Mouse (Mus musculus) brain, adult 10 weeks (tissue): ENCODE data around the gene Foxred1. TPM values are rescaled to one million over a fixed set of nuclear protein-coding genes. Genes with fewer than 3 reads are reported as not detected.

Experiments
- polyA plus RNA-seq: library from polyadenylated mRNA; stranded (reverse); fragments of 350-450 nt; fragmentation: Illumina TruSeq; extraction: RNeasy Lipid Tissue Mini Kit (QIAGEN cat#74804); gene quantifications from one replicate; pipeline ENCODE4 v1.2.3, GENCODE M21; 2015; ENCODE audit warnings: low read depth, low replicate concordance

Gene Foxred1
- polyA plus RNA-seq, result 43.2 TPM

DNA sequence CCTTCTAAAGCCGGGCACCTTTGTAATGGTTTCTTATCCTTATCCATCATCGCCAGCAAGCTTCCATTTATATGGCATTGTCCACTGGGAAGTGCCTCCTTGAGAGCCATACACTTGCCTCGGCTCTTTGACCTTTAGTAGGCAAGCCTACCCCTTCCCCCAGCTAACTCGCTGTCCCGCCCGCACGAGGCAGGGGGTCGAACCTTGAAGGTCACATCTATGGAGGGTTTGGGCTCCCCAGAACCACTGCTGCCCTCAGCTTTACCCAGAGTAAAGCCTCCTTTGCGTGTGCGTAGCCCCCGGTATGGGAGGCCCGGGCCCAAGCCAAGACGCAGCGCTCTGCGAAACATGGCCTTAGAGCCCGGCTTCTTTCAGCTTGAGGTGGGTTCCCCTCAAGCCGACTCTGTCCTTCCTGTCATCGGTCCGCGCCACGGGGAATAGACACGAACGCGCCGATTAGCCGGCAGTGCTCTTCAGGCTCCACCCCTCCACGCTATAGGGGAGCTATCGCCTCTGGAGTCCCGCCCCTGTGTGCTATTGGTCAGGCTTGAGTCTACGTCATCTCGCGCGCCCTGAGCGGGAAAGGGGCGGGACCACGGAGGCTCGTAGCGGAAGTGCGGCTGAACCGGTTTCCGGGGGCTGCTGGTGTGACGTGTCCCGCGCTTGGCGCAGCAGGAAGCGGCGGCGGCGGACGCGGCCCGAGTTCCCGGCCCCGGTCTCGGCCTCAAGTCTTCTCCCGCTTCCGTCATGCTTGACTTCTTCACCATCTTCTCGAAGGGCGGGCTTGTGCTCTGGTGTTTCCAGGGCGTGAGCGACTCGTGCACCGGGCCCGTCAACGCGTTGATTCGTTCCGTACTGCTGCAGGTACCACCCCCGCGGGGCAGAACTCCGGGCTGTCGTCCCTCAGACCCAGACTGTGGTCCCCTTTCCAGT lies at the start of gene Foxred1:
Foxred1 (minus strand) TSS at position 514 of the 933 bp plus-strand sequence.

DNA sequence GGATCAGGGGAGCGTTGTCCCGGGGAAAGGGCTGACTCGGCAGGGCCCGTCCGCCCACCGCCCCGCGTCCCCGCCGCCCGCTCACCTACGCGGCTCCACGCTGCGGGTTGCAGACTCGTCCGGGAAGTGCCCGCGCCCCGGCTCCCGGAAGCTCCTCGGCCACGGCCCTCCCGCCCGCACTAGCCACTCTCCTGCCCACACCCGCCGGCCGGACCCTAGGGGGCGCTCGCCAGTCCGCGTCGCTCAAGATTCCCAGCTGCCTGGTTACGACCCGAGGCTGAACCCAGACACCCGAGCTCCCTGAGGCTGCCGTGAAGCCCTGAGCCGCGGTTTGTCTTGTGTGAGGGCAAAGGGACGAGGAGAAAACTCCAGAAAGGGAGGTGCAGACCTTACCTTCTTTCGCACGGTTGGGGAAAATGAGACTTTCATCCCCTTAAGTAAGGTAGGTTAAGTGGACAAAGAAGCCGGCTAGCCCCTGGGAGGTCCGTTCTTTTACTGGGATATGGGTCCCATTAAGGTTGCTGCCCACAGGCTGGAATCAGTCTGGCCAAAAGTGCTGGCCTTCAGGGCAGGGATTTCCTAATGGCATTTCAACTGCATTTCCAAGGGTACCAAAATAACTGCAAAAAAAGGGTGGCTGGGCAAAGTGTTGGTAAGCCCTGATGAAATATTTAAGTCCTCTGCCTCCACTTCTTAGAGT lies 10.9 kb downstream of the Foxred1 start, which contains the start of the genes Srpr and Tirap:
Srpr (plus strand) TSS at position 404 of the 700 bp plus-strand sequence.
Tirap (minus strand) TSS at position 520 of the 700 bp plus-strand sequence.

DNA sequence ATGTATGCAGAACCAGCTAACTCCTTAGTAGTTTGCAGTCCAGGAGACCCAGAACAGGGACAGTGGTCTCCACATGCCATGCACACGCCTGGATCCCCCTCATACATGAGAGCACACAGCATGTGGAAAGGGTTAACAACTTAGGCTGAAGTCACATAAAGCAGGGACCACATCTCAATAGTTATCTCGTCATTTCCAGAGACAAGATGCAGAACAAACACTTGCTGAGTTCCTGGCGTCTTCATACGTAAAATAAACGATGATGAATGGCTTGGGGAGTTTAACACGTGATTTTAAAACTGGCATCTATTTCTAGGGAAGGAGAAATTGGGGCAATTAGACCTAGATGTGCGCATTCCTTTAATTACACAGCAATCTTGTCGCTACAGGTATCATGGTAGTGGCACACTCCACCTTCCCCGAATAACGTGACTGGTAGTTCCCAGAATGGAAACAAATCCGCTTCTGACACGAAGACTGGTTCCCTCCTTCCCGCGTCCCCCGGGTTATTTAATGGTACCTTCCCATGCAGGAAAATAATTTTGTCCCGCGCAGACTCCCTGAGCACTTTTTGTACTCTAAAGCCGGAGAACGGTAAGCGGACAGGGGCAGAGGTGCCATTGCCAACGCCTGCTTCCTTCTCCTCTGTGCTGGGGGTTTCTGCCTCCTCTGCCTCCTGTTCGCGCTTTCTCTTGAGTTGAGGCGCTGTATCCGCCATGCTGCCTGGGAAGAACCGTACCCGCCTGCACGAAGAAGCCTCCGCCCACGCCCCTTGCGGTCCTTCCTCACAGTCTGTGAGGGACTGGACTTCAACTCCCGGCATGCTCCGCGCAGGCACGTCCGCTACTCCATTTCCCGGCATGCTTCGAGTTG lies 35.4 kb downstream of the Foxred1 start, which contains the start of gene Dcps:
Dcps (minus strand) TSS at position 811 of the 873 bp plus-strand sequence.

Other genes starting within 250 kb of the Foxred1 start
- gene St3gal4, start 91.8 kb downstream of the Foxred1 start, polyA plus RNA-seq, result 37.2 TPM
- 28.0 TPM for gene Dcps, start 35.0 kb downstream of the Foxred1 start, polyA plus RNA-seq
- 66.4 TPM for gene Srpr, start 10.9 kb downstream of the Foxred1 start, polyA plus RNA-seq
- gene Tirap, start 10.8 kb downstream of the Foxred1 start, polyA plus RNA-seq, result 1.6 TPM
- 22.6 TPM for gene Fam118b, start 56.8 kb upstream of the Foxred1 start, polyA plus RNA-seq
- 10.8 TPM for gene Rpusd4, start 56.8 kb upstream of the Foxred1 start, polyA plus RNA-seq
- 4.3 TPM for gene Cdon, start 210.1 kb upstream of the Foxred1 start, polyA plus RNA-seq